Mouse (Mus musculus): ENCODE results near the gene Lyzl4.

- TF ChIP-seq GATA1 (IDR thresholded peaks at IDR 0.05; ENCODE audit: borderline replicate concordance, low read length) (no peak), FLI1 (IDR thresholded peaks at IDR 0.05; ENCODE audit: low read length) (no peak)
Measured at GRCm38 (mm10) chr9:121547431-121547830, 94.5 kb downstream of the Lyzl4 start.
